Mouse (Mus musculus) CH12.LX (cell line): ENCODE measurements at regions not wholly inside any gene's neighbourhood (a gene's known extent, or its start where the extent isn't known, plus 50 kb on each side); places are given as distances from the start of the nearest gene placed in this dataset.

Source experiments
- DNase-seq: peaks from one replicate; pipeline ENCODE4 v3.0.0-alpha.2; 2013; ENCODE audit errors: extremely low read depth
- H3K27ac ChIP-seq: 2 replicates; pipeline ENCODE4 v1.5.1; 2012; ENCODE audit warnings: low read depth, mild to moderate bottlenecking, control low read depth, moderate library complexity; ENCODE audit not compliant: insufficient read depth
- H3K27me3 ChIP-seq: replicated peaks from 2 replicates; pipeline ENCODE3; 2012; ENCODE audit warnings: inconsistent platforms
- H3K36me3 ChIP-seq, 2 experiments: replicated peaks in 1 of 2; 2 replicates each; pipeline versions ENCODE3 to v1.6.1; 2012; ENCODE audit warnings: inconsistent platforms in 1 of 2, low read length in 1 of 2, mild to moderate bottlenecking in 1 of 2, mixed read lengths in 1 of 2, moderate library complexity in 1 of 2; ENCODE audit not compliant: control insufficient read depth in 1 of 2, insufficient read depth in 1 of 2
- H3K4me1 ChIP-seq, 2 experiments: 2 replicates each; pipeline ENCODE4 v1.6.1; 2012; ENCODE audit warnings: inconsistent platforms in 1 of 2, moderate library complexity in 1 of 2; ENCODE audit not compliant: insufficient read depth in 2 of 2, control insufficient read depth in 1 of 2
- H3K4me2 ChIP-seq: 2 replicates; pipeline ENCODE4 v1.6.1; 2012; ENCODE audit warnings: low read depth, mild to moderate bottlenecking, control low read depth; ENCODE audit not compliant: poor library complexity, insufficient read depth, severe bottlenecking
- H3K4me3 ChIP-seq, 3 experiments: fragments of 150-350 bp in 1 of 3; sonication (generic) in 1 of 3; replicated peaks in 1 of 3; 2 replicates each; pipeline versions ENCODE3 to v1.5.1; 2011 to 2012; ENCODE audit warnings: low read depth in 2 of 3, low read length in 2 of 3, mild to moderate bottlenecking in 2 of 3, moderate library complexity in 2 of 3, control low read depth in 1 of 3, improper control_type of control experiment in 1 of 3, inconsistent platforms in 1 of 3, mixed read lengths in 1 of 3; ENCODE audit not compliant: poor library complexity in 1 of 3
- H3K79me2 ChIP-seq: replicated peaks from 2 replicates; pipeline ENCODE4 v1.6.1; 2012; ENCODE audit warnings: mild to moderate bottlenecking, moderate library complexity; ENCODE audit not compliant: control insufficient read depth, poor library complexity, insufficient read depth, severe bottlenecking; ENCODE audit errors: extremely low read depth
- H3K9ac ChIP-seq: 2 replicates; pipeline ENCODE4 v1.6.1; 2012; ENCODE audit warnings: low read depth, mild to moderate bottlenecking, control low read depth, moderate library complexity; ENCODE audit not compliant: insufficient read depth
- H3K9me3 ChIP-seq: replicated peaks from 2 replicates; pipeline ENCODE3; 2012; ENCODE audit warnings: low read length, inconsistent platforms, mixed read lengths
- BHLHE40 ChIP-seq: IDR thresholded peaks from 2 replicates; pipeline ENCODE4 v1.6.1; 2011; ENCODE audit warnings: mild to moderate bottlenecking, low read depth, low read length, improper control_type of control experiment
- CHD2 ChIP-seq: IDR thresholded peaks from 2 replicates; pipeline ENCODE4 v1.6.1; 2011; ENCODE audit warnings: low read length, improper control_type of control experiment
- EP300 ChIP-seq: IDR thresholded peaks from 2 replicates; pipeline ENCODE4 v1.6.1; 2011; ENCODE audit warnings: low read length, improper control_type of control experiment
- ETS1 ChIP-seq: conservative IDR thresholded peaks from 2 replicates; pipeline ENCODE4 v1.6.1; 2012; ENCODE audit warnings: low read depth, mild to moderate bottlenecking, inconsistent platforms, low read length, improper control_type of control experiment, moderate library complexity
- GABPA ChIP-seq: IDR thresholded peaks from 2 replicates; pipeline ENCODE4 v1.6.1; 2012; ENCODE audit warnings: low read depth, low read length, improper control_type of control experiment, inconsistent platforms; ENCODE audit not compliant: insufficient replicate concordance
- HCFC1 ChIP-seq: IDR thresholded peaks from 2 replicates; pipeline ENCODE4 v1.6.1; 2012; ENCODE audit warnings: low read depth, mild to moderate bottlenecking, inconsistent platforms, low read length, improper control_type of control experiment
- IRF4 ChIP-seq: IDR thresholded peaks from 2 replicates; pipeline ENCODE4 v1.6.1; 2014; ENCODE audit warnings: low read depth, mild to moderate bottlenecking, inconsistent platforms, low read length, improper control_type of control experiment
- JUN ChIP-seq: IDR thresholded peaks from 2 replicates; pipeline ENCODE4 v1.6.1; 2011; ENCODE audit warnings: low read depth, mild to moderate bottlenecking, low read length, improper control_type of control experiment, moderate library complexity; ENCODE audit not compliant: insufficient read depth
- KAT2A ChIP-seq: IDR thresholded peaks from 2 replicates; pipeline ENCODE4 v1.6.1; 2012; ENCODE audit warnings: low read length, improper control_type of control experiment, inconsistent platforms; ENCODE audit not compliant: insufficient replicate concordance
- MAFK ChIP-seq: IDR thresholded peaks from 2 replicates; pipeline ENCODE4 v1.6.1; 2011; ENCODE audit warnings: low read length, improper control_type of control experiment; ENCODE audit not compliant: insufficient replicate concordance
- MAZ ChIP-seq: IDR thresholded peaks from 2 replicates; pipeline ENCODE4 v1.6.1; 2012; ENCODE audit warnings: low read depth, mild to moderate bottlenecking, inconsistent platforms, low read length, improper control_type of control experiment, moderate library complexity
- MYC ChIP-seq: IDR thresholded peaks from 2 replicates; pipeline ENCODE4 v1.6.1; 2011; ENCODE audit warnings: low read depth, mild to moderate bottlenecking, improper control_type of control experiment, low read length
- NELFE ChIP-seq: IDR thresholded peaks from 2 replicates; pipeline ENCODE4 v1.6.1; 2011; ENCODE audit warnings: low read depth, low read length, improper control_type of control experiment
- PAX5 ChIP-seq: IDR thresholded peaks from 2 replicates; pipeline ENCODE4 v1.6.1; 2012; ENCODE audit warnings: low read length, inconsistent platforms, mixed read lengths
- POLR2A ChIP-seq: IDR thresholded peaks from 2 replicates; pipeline ENCODE4 v1.6.1; 2011; ENCODE audit warnings: low read depth, mild to moderate bottlenecking, improper control_type of control experiment, low read length
- POLR2AphosphoS2 ChIP-seq: IDR thresholded peaks from 2 replicates; pipeline ENCODE4 v1.6.1; 2011; ENCODE audit warnings: low read depth, low read length, improper control_type of control experiment
- RAD21 ChIP-seq: IDR thresholded peaks from 2 replicates; pipeline ENCODE4 v1.6.1; 2011; ENCODE audit warnings: low read depth, mild to moderate bottlenecking, low read length, improper control_type of control experiment, moderate library complexity
- RCOR1 ChIP-seq: conservative IDR thresholded peaks from 2 replicates; pipeline ENCODE4 v1.6.1; 2012; ENCODE audit warnings: low read depth, mild to moderate bottlenecking, inconsistent platforms, low read length, improper control_type of control experiment
- TCF12 ChIP-seq: IDR thresholded peaks from 2 replicates; pipeline ENCODE4 v1.6.1; 2014; ENCODE audit warnings: low read depth, mild to moderate bottlenecking, inconsistent platforms, low read length, improper control_type of control experiment
- UBTF ChIP-seq: IDR thresholded peaks from 2 replicates; pipeline ENCODE4 v1.6.1; 2012; ENCODE audit warnings: low read depth, mild to moderate bottlenecking, inconsistent platforms, low read length, improper control_type of control experiment, moderate library complexity
- ZC3H11A ChIP-seq: IDR thresholded peaks from 2 replicates; pipeline ENCODE4 v1.6.1; 2012; ENCODE audit warnings: low read depth, mild to moderate bottlenecking, inconsistent platforms, low read length, improper control_type of control experiment
- ZMIZ1 ChIP-seq: IDR thresholded peaks from 2 replicates; pipeline ENCODE4 v1.6.1; 2012; ENCODE audit warnings: low read depth, mild to moderate bottlenecking, inconsistent platforms, low read length, improper control_type of control experiment
- ZNF384 ChIP-seq: IDR thresholded peaks from 2 replicates; pipeline ENCODE4 v1.6.1; 2012; ENCODE audit warnings: low read depth, low read length, improper control_type of control experiment, inconsistent platforms
- dilution Hi-C: fragments of 300-500 bp; cut with MboI; formaldehyde crosslinking; loops from 2 replicates; pipeline ENCODE4 v1.14.3; 2020; ENCODE audit warnings: low sequenced_read_pairs; ENCODE audit not compliant: extremely low pct_unique_long_range_greater_than_20kb, extremely low pct_ligation_motif_present
- in situ Hi-C: fragments of 300-500 bp; cut with MboI; formaldehyde crosslinking; loops from 3 replicates; pipeline ENCODE4 v1.14.3; 2019; ENCODE audit warnings: low sequenced_read_pairs, low pct_ligation_motif_present, low pct_unique_long_range_greater_than_20kb, mixed read lengths

DNA sequence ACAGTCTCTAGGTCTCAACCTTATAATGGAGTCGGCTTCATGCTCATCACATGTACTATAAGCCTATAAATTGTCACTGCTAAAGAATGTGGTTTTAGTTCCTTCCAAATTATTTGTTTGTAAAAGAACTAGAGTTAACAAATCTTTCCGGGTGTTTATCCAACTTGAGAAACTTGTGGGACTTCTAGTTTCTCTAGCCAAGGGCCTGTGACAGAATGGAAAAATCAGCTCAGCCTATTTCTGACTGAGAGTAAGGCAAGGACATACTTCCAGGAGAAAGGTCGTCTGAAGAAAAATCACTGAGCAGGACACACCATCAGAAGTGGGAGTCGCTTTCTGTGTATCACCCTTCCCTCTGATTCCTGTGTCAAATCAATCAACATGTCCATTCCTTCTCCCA is 248.7 kb downstream of the Rnf152 start:
- no peaks in the 10 kb centered on the region for H3K9me3 ChIP-seq
- dilution Hi-C loops (no loop called here), in situ Hi-C loops (no loop called here)
- H3K4me1 ChIP-seq: no peaks in the 10 kb centered on the region
- H3K27ac ChIP-seq: no peak overlapping the region
- H3K9ac ChIP-seq: no peak overlapping the region
- no peaks in the 10 kb centered on the region for H3K36me3 ChIP-seq
- no peak overlapping the region for H3K4me2 ChIP-seq
- no peak for DNase-seq
- H3K27me3 ChIP-seq: peaks cover 19% of the 10 kb centered on the region
- H3K4me3 ChIP-seq: no peak overlapping the region
- H3K79me2 ChIP-seq: no peaks in the 10 kb centered on the region
- TF ChIP-seq ZMIZ1: no peak
- TF ChIP-seq POLR2AphosphoS2: no peak
- no peak for TF ChIP-seq UBTF
- TF ChIP-seq ZNF384: no peak
- no peak for TF ChIP-seq RCOR1
- TF ChIP-seq KAT2A: no peak
- no peak for TF ChIP-seq NELFE

DNA sequence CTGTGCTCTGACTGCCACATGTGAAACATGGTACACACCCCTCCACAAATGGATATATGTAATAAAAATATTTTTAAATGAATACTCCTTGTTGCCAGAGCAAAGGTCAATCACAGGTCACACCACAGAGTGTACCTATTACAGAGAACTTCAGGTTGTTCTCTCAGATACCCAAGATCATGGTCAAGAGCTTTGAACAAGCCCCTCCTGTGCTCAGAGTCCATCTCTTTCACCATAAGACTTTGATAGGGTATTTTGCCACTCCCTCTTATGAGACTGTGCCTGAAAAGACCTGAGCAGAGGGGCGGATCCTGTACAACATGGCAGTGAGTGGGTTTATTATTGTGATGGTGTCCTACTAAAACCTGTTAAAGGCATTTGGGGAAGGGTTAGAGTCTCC is 249.3 kb downstream of the Rnf152 start:
- dilution Hi-C loops: no loop called here
- no peak overlapping the region for H3K4me2 ChIP-seq
- H3K4me3 ChIP-seq: no peak overlapping the region
- no peaks in the 10 kb centered on the region for H3K4me1 ChIP-seq
- no peak overlapping the region for H3K9ac ChIP-seq
- H3K36me3 ChIP-seq: no peaks in the 10 kb centered on the region
- DNase-seq: no peak
- peaks cover 21% of the 10 kb centered on the region for H3K27me3 ChIP-seq
- in situ Hi-C loops: no loop called here
- no peaks in the 10 kb centered on the region for H3K79me2 ChIP-seq
- no peak overlapping the region for H3K27ac ChIP-seq
- H3K9me3 ChIP-seq: no peaks in the 10 kb centered on the region
- TF ChIP-seq IRF4: no peak
- no peak for TF ChIP-seq MAZ
- TF ChIP-seq MYC: no peak
- TF ChIP-seq JUN: no peak
- no peak for TF ChIP-seq CHD2
- no peak for TF ChIP-seq ZNF384
- no peak for TF ChIP-seq PAX5
- TF ChIP-seq MAFK: no peak
- no peak for TF ChIP-seq TCF12
- TF ChIP-seq POLR2A: no peak
- TF ChIP-seq HCFC1: no peak
- no peak for TF ChIP-seq GABPA
- no peak for TF ChIP-seq RAD21
- no peak for TF ChIP-seq RCOR1
- TF ChIP-seq EP300: no peak
- no peak for TF ChIP-seq KAT2A
- TF ChIP-seq ZC3H11A: no peak
- no peak for TF ChIP-seq BHLHE40
- TF ChIP-seq ETS1: no peak
